Mouse (Mus musculus): ENCODE results near the gene Mansc4.

Gene Mansc4

GRCm38 (mm10) chr6:147086594-147087225, at the start of gene Mansc4:
Gene Mansc4, minus strand, starts transcription at chr6:147087032.
- H3K27me3 ChIP-seq (ENCODE audit: control insufficient read depth, insufficient read depth, low read length, poor library complexity, severe bottlenecking), result no peaks in the 10 kb centered on the region
- no peaks in the 10 kb centered on the region for H3K36me3 ChIP-seq (ENCODE audit: control insufficient read depth, insufficient read depth, low read length, poor library complexity, severe bottlenecking)
- DNase-seq (ENCODE audit: low read depth, low spot score), result no peak

GRCm38 (mm10) chr6:147127239-147127638, 40.4 kb upstream of the Mansc4 start:
- DNase-seq (ENCODE audit: low read depth, low spot score), result no peak
- no peaks in the 10 kb centered on the region for H3K27me3 ChIP-seq (ENCODE audit: control insufficient read depth, insufficient read depth, low read length, poor library complexity, severe bottlenecking)
- no peaks in the 10 kb centered on the region for H3K36me3 ChIP-seq (ENCODE audit: control insufficient read depth, insufficient read depth, low read length, poor library complexity, severe bottlenecking)

- Histone ChIP-seq H3K36me3 (ENCODE audit: control insufficient read depth, insufficient read depth, low read length, poor library complexity, severe bottlenecking) (no peaks in the 10 kb centered on the region), H3K27me3 (ENCODE audit: control insufficient read depth, insufficient read depth, low read length, poor library complexity, severe bottlenecking) (no peaks in the 10 kb centered on the region)
- no peak for DNase-seq (ENCODE audit: low read depth, low spot score)
Observed at GRCm38 (mm10) chr6:147121320-147121719, 34.5 kb upstream of the Mansc4 start.

GRCm38 (mm10) chr6:147118190-147118589, 31.4 kb upstream of the Mansc4 start:
- Histone ChIP-seq H3K36me3 (ENCODE audit: control insufficient read depth, insufficient read depth, low read length, poor library complexity, severe bottlenecking) (no peaks in the 10 kb centered on the region), H3K27me3 (ENCODE audit: control insufficient read depth, insufficient read depth, low read length, poor library complexity, severe bottlenecking) (no peaks in the 10 kb centered on the region)
- no peak for DNase-seq (ENCODE audit: low read depth, low spot score)

GRCm38 (mm10) chr6:147117764-147118163, 30.9 kb upstream of the Mansc4 start:
- no peaks in the 10 kb centered on the region for H3K36me3 ChIP-seq (ENCODE audit: control insufficient read depth, insufficient read depth, low read length, poor library complexity, severe bottlenecking)
- no peak for DNase-seq (ENCODE audit: low read depth, low spot score)
- no peaks in the 10 kb centered on the region for H3K27me3 ChIP-seq (ENCODE audit: control insufficient read depth, insufficient read depth, low read length, poor library complexity, severe bottlenecking)

- no peaks in the 10 kb centered on the region for H3K36me3 ChIP-seq (ENCODE audit: control insufficient read depth, insufficient read depth, low read length, poor library complexity, severe bottlenecking)
- no peaks in the 10 kb centered on the region for H3K27me3 ChIP-seq (ENCODE audit: control insufficient read depth, insufficient read depth, low read length, poor library complexity, severe bottlenecking)
- DNase-seq (ENCODE audit: low read depth, low spot score), result peak; percentile 80
Observed at GRCm38 (mm10) chr6:147116579-147116978, 29.7 kb upstream of the Mansc4 start.

GRCm38 (mm10) chr6:147109283-147109682, 22.5 kb upstream of the Mansc4 start:
- peaks cover 11% of the 10 kb centered on the region for H3K36me3 ChIP-seq (ENCODE audit: control insufficient read depth, insufficient read depth, low read length, poor library complexity, severe bottlenecking)
- DNase-seq (ENCODE audit: low read depth, low spot score), result no peak
- no peaks in the 10 kb centered on the region for H3K27me3 ChIP-seq (ENCODE audit: control insufficient read depth, insufficient read depth, low read length, poor library complexity, severe bottlenecking)

- peaks cover 11% of the 10 kb centered on the region for H3K36me3 ChIP-seq (ENCODE audit: control insufficient read depth, insufficient read depth, low read length, poor library complexity, severe bottlenecking)
Observed at GRCm38 (mm10) chr6:147106716-147107115, 19.9 kb upstream of the Mansc4 start.

GRCm38 (mm10) chr6:147105529-147105928, 18.7 kb upstream of the Mansc4 start:
- DNase-seq (ENCODE audit: low read depth, low spot score), result no peak
- H3K36me3 ChIP-seq (ENCODE audit: control insufficient read depth, insufficient read depth, low read length, poor library complexity, severe bottlenecking), result peaks cover 10% of the 10 kb centered on the region
- H3K27me3 ChIP-seq (ENCODE audit: control insufficient read depth, insufficient read depth, low read length, poor library complexity, severe bottlenecking), result no peaks in the 10 kb centered on the region

More at GRCm38 (mm10) chr6:147106716-147107115, 19.9 kb upstream of the Mansc4 start:
- H3K27me3 ChIP-seq (ENCODE audit: control insufficient read depth, insufficient read depth, low read length, poor library complexity, severe bottlenecking), result no peaks in the 10 kb centered on the region
- no peak for DNase-seq (ENCODE audit: low read depth, low spot score)

- Histone ChIP-seq H3K36me3 (ENCODE audit: control insufficient read depth, insufficient read depth, low read length, poor library complexity, severe bottlenecking) (peaks cover 5% of the 10 kb centered on the region; the same call in 1 of the 2 replicates), H3K27me3 (ENCODE audit: control insufficient read depth, insufficient read depth, low read length, poor library complexity, severe bottlenecking) (no peaks in the 10 kb centered on the region)
- peak; percentile 45 for DNase-seq (ENCODE audit: low read depth, low spot score)
Observed at GRCm38 (mm10) chr6:147102293-147102692, 15.5 kb upstream of the Mansc4 start.

GRCm38 (mm10) chr6:147099458-147100277, 12.8 kb upstream of the Mansc4 start:
- no peaks in the 10 kb centered on the region for H3K27me3 ChIP-seq (ENCODE audit: control insufficient read depth, insufficient read depth, low read length, poor library complexity, severe bottlenecking)
- DNase-seq (ENCODE audit: low read depth, low spot score), result peak; percentile 78
- H3K36me3 ChIP-seq (ENCODE audit: control insufficient read depth, insufficient read depth, low read length, poor library complexity, severe bottlenecking), result peaks cover 3% of the 10 kb centered on the region; the same call in 1 of the 2 replicates

GRCm38 (mm10) chr6:147097346-147097929, 10.6 kb upstream of the Mansc4 start:
- no peaks in the 10 kb centered on the region for H3K27me3 ChIP-seq (ENCODE audit: control insufficient read depth, insufficient read depth, low read length, poor library complexity, severe bottlenecking)
- DNase-seq (ENCODE audit: low read depth, low spot score), result no peak

GRCm38 (mm10) chr6:147096934-147097333, 10.1 kb upstream of the Mansc4 start:
- H3K27me3 ChIP-seq (ENCODE audit: control insufficient read depth, insufficient read depth, low read length, poor library complexity, severe bottlenecking), result no peaks in the 10 kb centered on the region
- peaks cover 3% of the 10 kb centered on the region; the same call in 1 of the 2 replicates for H3K36me3 ChIP-seq (ENCODE audit: control insufficient read depth, insufficient read depth, low read length, poor library complexity, severe bottlenecking)
- no peak for DNase-seq (ENCODE audit: low read depth, low spot score)

More at GRCm38 (mm10) chr6:147097346-147097929, 10.6 kb upstream of the Mansc4 start:
- H3K36me3 ChIP-seq (ENCODE audit: control insufficient read depth, insufficient read depth, low read length, poor library complexity, severe bottlenecking), result peaks cover 3% of the 10 kb centered on the region; the same call in 1 of the 2 replicates

- Histone ChIP-seq H3K36me3 (ENCODE audit: control insufficient read depth, insufficient read depth, low read length, poor library complexity, severe bottlenecking) (peaks cover 3% of the 10 kb centered on the region; the same call in 1 of the 2 replicates), H3K27me3 (ENCODE audit: control insufficient read depth, insufficient read depth, low read length, poor library complexity, severe bottlenecking) (no peaks in the 10 kb centered on the region)
- DNase-seq (ENCODE audit: low read depth, low spot score), result no peak
Observed at GRCm38 (mm10) chr6:147096109-147096508, 9.3 kb upstream of the Mansc4 start.

- H3K27me3 ChIP-seq (ENCODE audit: control insufficient read depth, insufficient read depth, low read length, poor library complexity, severe bottlenecking), result no peaks in the 10 kb centered on the region
- no peak for DNase-seq (ENCODE audit: low read depth, low spot score)
- peaks cover 3% of the 10 kb centered on the region; the same call in 1 of the 2 replicates for H3K36me3 ChIP-seq (ENCODE audit: control insufficient read depth, insufficient read depth, low read length, poor library complexity, severe bottlenecking)
Observed at GRCm38 (mm10) chr6:147094771-147095170, 7.9 kb upstream of the Mansc4 start.
